Mouse (Mus musculus): ENCODE results near the gene Mycl. TPM values are rescaled to one million over a fixed set of nuclear protein-coding genes. Genes with fewer than 3 reads are reported as not detected.
"Not testable (repeated sequence)": the region's sequence is repeated elsewhere in the genome, so short reads cannot be mapped to it uniquely, and the experiment has no call there.

Gene Mycl
- total and polyA plus RNA-seq, 3 experiments, result 0.38 to 0.51 (median 0.44) TPM

- TF ChIP-seq ZKSCAN1 (IDR thresholded peaks at IDR 0.05; ENCODE audit: borderline replicate concordance, low read depth, low read length), result no peak
- no peak for TF ChIP-seq CHD1 (IDR thresholded peaks at IDR 0.05; ENCODE audit: low read depth, low read length)
- TF ChIP-seq NELFE (IDR thresholded peaks at IDR 0.05; ENCODE audit: low read depth, low read length), result no peak
- no peak for TF ChIP-seq ZMIZ1 (IDR thresholded peaks at IDR 0.05; ENCODE audit: low read depth, low read length)
- H3K27me3 ChIP-seq (replicated peaks), result no peaks in the 10 kb centered on the region
- dilution Hi-C loops (cut with MboI; ENCODE audit: extremely low pct_ligation_motif_present, extremely low pct_unique_long_range_greater_than_20kb, low sequenced_read_pairs) (no loop called here), in situ Hi-C loops (cut with MboI; ENCODE audit: low pct_ligation_motif_present, low pct_unique_long_range_greater_than_20kb, low sequenced_read_pairs) (no loop called here)
- no peak overlapping the region for H3K4me2 ChIP-seq (ENCODE audit: insufficient read depth, low read depth, poor library complexity, severe bottlenecking)
- no peaks in the 10 kb centered on the region for H3K79me2 ChIP-seq (replicated peaks; ENCODE audit: control insufficient read depth, extremely low read depth, insufficient read depth, poor library complexity, severe bottlenecking)
- no peaks in the 10 kb centered on the region for H3K36me3 ChIP-seq (replicated peaks in 1 of 2; ENCODE audit: control insufficient read depth in 1 of 2, insufficient read depth in 1 of 2, low read length in 1 of 2)
- no peak overlapping the region for H3K4me3 ChIP-seq (replicated peaks in 1 of 3; ENCODE audit: low read depth in 2 of 3, low read length in 2 of 3, poor library complexity in 1 of 3)
- peaks cover 0 to 10% of the 10 kb centered on the region in 2 experiments; a peak in 2 of 4 replicates for H3K4me1 ChIP-seq (ENCODE audit: control insufficient read depth in 1 of 2, insufficient read depth in 2 of 2)
- no peak overlapping the region for H3K27ac ChIP-seq (ENCODE audit: insufficient read depth, low read depth)
- no peak overlapping the region for H3K9ac ChIP-seq (ENCODE audit: insufficient read depth, low read depth)
- DNase-seq (ENCODE audit: extremely low read depth), result no peak
- no peaks in the 10 kb centered on the region for H3K9me3 ChIP-seq (replicated peaks; ENCODE audit: low read length)
These were observed 9.9 kb downstream of the Mycl start for GRCm38 (mm10) chr4:123005054-123005966.

DNA sequence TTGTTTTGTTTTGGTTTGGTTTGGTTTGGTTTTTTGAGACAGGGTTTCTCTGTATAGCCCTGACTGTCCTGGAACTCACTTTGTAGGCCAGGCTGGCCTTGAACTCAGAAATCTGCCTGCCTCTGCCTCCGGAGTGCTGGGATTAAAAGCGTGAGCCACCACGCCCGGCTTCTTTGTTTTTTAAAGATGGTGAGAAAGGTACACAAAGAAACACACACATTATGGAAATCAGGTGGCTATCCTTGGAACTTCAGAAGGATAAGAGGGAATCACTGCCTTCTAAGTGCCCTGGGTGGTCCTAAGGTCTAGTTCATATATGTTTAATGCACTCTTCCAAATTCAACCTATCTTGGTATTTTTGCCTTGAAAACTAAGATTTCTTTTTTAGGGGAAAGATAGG is 17.0 kb downstream of the Mycl start:
- H3K36me3 ChIP-seq (replicated peaks in 1 of 2; ENCODE audit: control insufficient read depth in 1 of 2, insufficient read depth in 1 of 2, low read length in 1 of 2); H3K4me3 ChIP-seq (replicated peaks in 1 of 3; ENCODE audit: low read depth in 2 of 3, low read length in 2 of 3, poor library complexity in 1 of 3); dilution Hi-C loops (cut with MboI; ENCODE audit: extremely low pct_ligation_motif_present, extremely low pct_unique_long_range_greater_than_20kb, low sequenced_read_pairs); DNase-seq (ENCODE audit: extremely low read depth); H3K27ac ChIP-seq (ENCODE audit: insufficient read depth, low read depth); in situ Hi-C loops (cut with MboI; ENCODE audit: low pct_ligation_motif_present, low pct_unique_long_range_greater_than_20kb, low sequenced_read_pairs); H3K9me3 ChIP-seq (replicated peaks; ENCODE audit: low read length); H3K27me3 ChIP-seq (replicated peaks); H3K4me2 ChIP-seq (ENCODE audit: insufficient read depth, low read depth, poor library complexity, severe bottlenecking); H3K9ac ChIP-seq (ENCODE audit: insufficient read depth, low read depth): not testable (repeated sequence)
- Histone ChIP-seq H3K4me1 (ENCODE audit: control insufficient read depth in 1 of 2, insufficient read depth in 2 of 2) (peaks cover 4 to 29% of the 10 kb centered on the region in 2 experiments; a peak in 3 of 4 replicates), H3K79me2 (replicated peaks; ENCODE audit: control insufficient read depth, extremely low read depth, insufficient read depth, poor library complexity, severe bottlenecking) (peaks cover 10% of the 10 kb centered on the region)

- no peak for TF ChIP-seq HCFC1 (IDR thresholded peaks at IDR 0.05; ENCODE audit: low read depth, low read length)
- TF ChIP-seq ZC3H11A (IDR thresholded peaks at IDR 0.05; ENCODE audit: low read depth, low read length), result no peak
- no peak for TF ChIP-seq ELF1 (IDR thresholded peaks at IDR 0.05; ENCODE audit: low read depth, low read length)
- TF ChIP-seq ETS1 (conservative IDR thresholded peaks at IDR 0.05; ENCODE audit: low read depth, low read length), result no peak
- in situ Hi-C loops (cut with MboI; ENCODE audit: low pct_ligation_motif_present, low pct_unique_long_range_greater_than_20kb, low sequenced_read_pairs), result no loop called here
- Histone ChIP-seq H3K27ac (ENCODE audit: insufficient read depth, low read depth) (no peak overlapping the region), H3K9me3 (replicated peaks; ENCODE audit: low read length) (no peaks in the 10 kb centered on the region), H3K36me3 (replicated peaks in 1 of 2; ENCODE audit: control insufficient read depth in 1 of 2, insufficient read depth in 1 of 2, low read length in 1 of 2) (peaks cover 0 to 1% of the 10 kb centered on the region in 2 experiments), H3K4me3 (replicated peaks in 1 of 3; ENCODE audit: low read depth in 2 of 3, low read length in 2 of 3, poor library complexity in 1 of 3) (no peak overlapping the region), H3K9ac (ENCODE audit: insufficient read depth, low read depth) (no peak overlapping the region), H3K4me2 (ENCODE audit: insufficient read depth, low read depth, poor library complexity, severe bottlenecking) (no peak overlapping the region), H3K79me2 (replicated peaks; ENCODE audit: control insufficient read depth, extremely low read depth, insufficient read depth, poor library complexity, severe bottlenecking) (peaks cover 18% of the 10 kb centered on the region), H3K4me1 (ENCODE audit: control insufficient read depth in 1 of 2, insufficient read depth in 2 of 2) (peaks cover 4 to 32% of the 10 kb centered on the region in 2 experiments; a peak in 3 of 4 replicates), H3K27me3 (replicated peaks) (no peaks in the 10 kb centered on the region)
- DNase-seq (ENCODE audit: extremely low read depth), result no peak
- dilution Hi-C loops (cut with MboI; ENCODE audit: extremely low pct_ligation_motif_present, extremely low pct_unique_long_range_greater_than_20kb, low sequenced_read_pairs), result no loop called here
These were observed 18.0 kb downstream of the Mycl start for GRCm38 (mm10) chr4:123013346-123013945.
